Mouse (Mus musculus): ENCODE data around the gene Kif16b.

The Kif16b gene

DNA sequence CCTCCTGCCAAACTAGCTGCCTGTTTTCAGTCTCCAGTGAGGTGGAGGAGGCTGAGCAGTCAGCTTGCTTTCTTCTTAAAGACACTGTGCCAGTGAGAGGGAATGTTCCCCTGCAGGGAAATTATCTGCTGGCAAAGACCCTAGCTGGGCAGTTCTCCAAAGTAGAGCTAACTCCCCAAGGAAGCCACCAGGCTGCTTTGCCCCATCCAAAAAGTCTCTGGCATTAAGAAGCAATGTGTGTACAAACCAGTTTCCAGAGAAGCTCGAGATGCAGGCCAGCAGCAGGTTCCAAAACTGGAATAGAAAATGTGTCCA, 169.6 kb downstream of the Kif16b start:
- DNase-seq = peak; percentile 87

DNA sequence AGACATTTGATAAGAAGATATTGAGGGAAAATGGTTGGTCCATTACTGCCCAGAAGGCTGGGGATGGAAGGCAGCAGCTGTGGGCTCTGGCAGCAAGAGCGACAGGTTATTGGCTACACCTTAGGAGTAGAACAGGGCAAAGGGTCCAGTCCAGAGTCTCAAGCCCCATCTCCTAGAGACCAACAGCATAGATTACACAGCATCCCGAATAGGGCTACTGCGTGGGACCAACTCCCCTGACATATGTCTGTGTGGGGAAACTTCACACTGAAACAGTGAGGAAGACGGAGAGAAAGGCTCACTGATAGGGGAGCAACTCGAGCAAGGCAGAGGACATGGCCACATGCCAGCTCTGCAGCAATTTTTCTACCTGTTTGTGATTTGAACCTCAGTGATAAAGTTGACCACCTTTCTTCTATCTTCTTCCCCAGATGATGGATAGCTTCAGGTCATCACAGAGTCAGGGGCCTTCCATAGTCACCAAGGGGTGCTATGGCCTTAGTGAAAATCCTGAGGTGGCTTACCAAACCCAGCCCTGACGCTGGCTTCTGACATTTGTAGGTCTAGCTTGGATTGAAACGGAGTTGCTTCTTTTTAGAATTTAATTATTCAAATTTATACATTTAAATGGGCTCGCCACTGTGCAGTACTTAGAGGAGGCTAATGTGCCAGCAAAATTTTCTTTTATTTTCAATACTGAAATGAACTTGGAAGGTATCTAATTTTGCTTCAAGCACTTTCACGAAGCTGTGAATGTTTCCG, 170.1 kb downstream of the Kif16b start:
- DNase-seq = no peak

GRCm38 (mm10) chr2:142724215-142725001, 176.9 kb downstream of the Kif16b start:
- no peak for DNase-seq

DNA sequence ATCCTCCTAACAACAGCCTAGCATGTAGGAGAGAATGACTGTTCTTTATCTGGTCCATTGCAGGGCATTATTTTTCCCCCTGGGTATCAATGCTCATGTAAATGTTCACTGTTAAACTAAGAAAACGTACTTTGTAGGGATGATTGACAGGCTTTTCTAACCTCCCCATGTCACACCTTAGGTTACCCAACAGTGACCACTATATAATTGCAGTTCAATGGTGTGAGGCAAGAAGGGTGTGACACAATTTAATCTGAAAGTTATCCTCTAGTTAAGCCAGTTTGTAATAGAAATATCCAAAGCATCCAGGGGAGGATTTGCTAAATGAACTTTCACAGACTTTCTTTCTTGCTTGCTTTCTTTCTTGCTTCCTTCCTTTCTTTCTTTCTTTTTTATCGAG, 181.2 kb downstream of the Kif16b start:
- DNase-seq = no peak

DNA sequence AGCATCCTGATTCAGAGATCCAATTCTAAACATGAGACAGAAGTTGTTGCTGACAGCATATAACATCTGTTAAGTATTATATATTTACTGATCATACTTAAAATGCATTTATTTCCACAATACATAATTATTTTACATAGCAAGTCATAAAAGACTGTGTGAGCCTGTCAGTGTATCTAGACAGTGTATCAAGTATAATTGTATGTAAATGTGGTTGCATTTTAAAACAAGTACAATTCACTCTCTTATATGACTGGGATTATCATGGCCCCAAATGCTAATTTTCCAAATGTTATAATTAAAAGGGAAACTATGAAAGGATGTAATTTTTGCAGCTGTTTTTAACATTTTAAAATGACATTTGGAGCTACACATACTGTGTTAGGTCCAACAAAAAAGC, 182.3 kb downstream of the Kif16b start:
- DNase-seq = no peak

- DNase-seq = no peak
These were observed 183.7 kb downstream of the Kif16b start for GRCm38 (mm10) chr2:142717591-142717990.

DNA sequence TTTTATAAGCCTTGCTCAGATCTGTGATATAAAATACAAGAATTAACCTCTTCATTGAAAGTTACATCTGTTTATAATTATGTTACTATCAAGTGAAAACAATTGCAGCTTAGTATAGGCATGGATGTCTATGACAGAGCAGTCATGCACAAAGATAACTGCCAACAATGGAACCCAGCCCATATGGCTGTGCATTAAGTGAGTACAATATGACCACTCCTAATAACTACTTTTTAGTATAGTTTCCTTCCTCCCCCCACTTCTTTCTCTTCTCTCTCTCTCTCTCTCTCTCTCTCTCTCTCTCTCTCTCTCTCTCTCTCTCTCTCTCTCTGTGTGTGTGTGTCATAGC, 185.4 kb downstream of the Kif16b start:
- DNase-seq = no peak

- no peak for DNase-seq
These were observed 186.0 kb downstream of the Kif16b start for GRCm38 (mm10) chr2:142715186-142715911.

- DNase-seq = no peak
These were observed 188.6 kb downstream of the Kif16b start for GRCm38 (mm10) chr2:142712727-142713126.

- no peak for DNase-seq
These were observed 192.0 kb downstream of the Kif16b start for GRCm38 (mm10) chr2:142709326-142709725.

DNA sequence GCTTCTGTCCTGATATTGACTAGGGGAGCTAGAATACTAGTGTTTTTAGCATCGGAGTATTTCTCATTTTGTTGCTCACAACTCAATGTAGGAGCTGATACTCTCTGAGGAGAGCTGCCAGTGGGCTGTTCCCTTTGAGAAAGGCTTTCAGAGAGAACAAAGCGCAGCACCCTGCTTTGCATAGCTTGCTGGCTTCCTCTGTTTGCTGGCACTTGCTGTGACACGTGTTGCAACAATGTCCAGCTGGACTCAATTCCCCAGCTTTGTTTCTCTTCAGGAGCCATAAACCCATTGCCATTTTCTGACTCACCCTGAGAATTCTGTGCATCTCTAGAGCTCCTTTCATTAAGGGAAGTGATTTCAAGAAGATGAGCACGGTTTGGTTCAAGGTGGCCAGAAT, 200.6 kb downstream of the Kif16b start:
- peak; percentile 43 for DNase-seq

- DNase-seq = peak; percentile 34
These were observed 202.7 kb downstream of the Kif16b start for GRCm38 (mm10) chr2:142698650-142699049.

GRCm38 (mm10) chr2:142694936-142695331, 206.4 kb downstream of the Kif16b start:
- no peak for DNase-seq

- DNase-seq = no peak
These were observed 207.1 kb downstream of the Kif16b start for GRCm38 (mm10) chr2:142694019-142694935.

- no peak for DNase-seq
These were observed 207.9 kb downstream of the Kif16b start for GRCm38 (mm10) chr2:142693461-142693860.

- no peak for DNase-seq
These were observed 211.8 kb downstream of the Kif16b start for GRCm38 (mm10) chr2:142689496-142689895.

DNA sequence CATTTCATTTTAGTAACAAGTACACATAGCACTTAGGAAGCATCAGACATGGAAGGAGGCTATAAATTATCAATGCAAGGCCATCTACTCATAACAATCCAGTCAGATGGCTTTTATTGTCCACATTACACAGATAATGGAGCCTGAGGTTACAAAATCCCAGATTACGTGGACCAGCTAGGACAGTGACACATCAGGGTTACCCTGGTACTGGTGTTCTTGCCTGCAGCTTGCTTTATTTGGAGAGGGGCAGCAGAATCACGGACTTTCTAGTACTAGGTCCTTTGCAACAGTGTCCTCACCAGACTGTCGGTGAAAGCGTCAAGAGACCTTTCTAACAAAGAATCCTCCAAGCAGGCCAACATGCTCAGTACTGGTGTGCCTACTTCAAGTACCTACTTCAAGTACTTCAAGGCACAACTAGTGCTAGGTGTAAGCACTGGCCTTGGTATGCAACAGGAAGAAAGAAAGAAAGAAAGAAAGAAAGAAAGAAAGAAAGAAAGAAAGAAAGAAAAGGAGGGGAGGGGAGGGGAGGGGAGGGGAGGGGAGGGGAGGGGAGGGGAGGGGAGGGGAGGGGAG, 213.3 kb downstream of the Kif16b start:
- no peak for DNase-seq

DNA sequence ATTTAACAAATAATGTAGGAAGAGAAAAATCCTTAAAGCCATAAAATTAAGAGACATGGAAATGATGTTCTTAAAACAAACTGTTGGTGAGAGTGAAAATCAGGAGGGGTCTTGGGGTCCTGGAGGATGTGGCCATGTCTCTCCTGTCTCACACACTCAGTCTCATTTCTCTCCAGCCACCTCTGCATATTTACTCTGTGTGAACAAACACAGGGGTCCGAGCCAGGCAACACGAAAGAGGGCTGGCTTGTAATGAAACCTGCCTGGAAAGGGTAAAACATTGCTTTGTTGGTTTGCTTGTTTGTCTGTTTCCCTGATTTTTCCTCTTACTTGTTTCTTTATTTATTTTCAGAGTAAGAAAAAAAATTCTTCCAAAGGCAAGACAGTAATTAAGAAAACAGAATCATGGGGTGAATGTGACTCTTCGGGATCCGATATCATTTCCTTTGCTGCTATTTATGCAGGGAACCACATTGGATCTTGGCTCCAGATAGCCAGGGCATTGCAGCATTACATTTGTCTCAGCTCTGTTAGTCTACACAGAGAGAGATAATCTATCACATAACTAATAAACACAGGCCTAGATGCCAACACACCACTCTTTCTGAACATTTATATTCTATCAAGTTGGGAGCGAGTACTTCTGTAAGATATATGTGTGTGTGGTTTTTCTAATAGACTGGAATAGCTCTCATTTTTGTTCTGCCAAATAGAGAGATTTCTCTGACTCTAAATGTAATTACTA, 218.2 kb downstream of the Kif16b start:
- DNase-seq = no peak

DNA sequence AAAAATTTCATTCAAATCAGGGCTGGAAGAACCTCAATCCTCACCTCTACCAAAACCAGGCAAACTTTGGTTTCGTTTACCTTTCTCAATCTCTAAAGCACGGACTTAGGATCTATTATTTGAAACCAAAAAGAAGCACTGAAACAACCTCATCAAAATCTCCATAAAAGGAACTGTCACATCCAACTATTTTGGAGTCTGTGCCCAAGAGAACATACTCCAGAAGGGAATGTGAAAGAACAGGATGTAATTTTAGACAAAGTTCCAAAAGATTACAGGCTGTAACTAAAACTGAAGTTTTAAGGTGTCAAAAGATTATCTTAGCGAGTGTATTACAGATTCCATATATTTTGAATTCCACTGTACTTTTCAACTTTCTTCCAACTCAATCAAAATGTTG, 232.9 kb downstream of the Kif16b start:
- no peak for DNase-seq

DNA sequence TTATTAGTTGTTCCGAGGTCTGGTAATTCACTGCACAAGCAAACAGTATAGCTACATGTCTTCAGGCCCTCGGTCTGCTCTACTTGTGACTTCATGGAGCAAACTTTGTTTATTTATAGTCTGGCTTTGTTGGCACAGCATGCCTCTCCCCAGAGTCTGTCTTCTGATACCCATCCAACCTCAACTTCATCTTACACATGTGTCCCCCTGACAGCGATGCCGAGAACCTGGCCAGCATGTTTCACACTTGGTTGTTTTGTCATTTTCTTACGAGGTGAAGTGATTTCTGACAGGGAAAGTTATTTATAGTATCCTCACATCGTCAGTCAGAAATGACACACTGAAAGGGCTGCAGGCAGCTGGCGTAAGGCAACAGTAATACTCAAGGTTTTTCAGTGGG, 249.7 kb downstream of the Kif16b start:
- no peak for DNase-seq

DNA sequence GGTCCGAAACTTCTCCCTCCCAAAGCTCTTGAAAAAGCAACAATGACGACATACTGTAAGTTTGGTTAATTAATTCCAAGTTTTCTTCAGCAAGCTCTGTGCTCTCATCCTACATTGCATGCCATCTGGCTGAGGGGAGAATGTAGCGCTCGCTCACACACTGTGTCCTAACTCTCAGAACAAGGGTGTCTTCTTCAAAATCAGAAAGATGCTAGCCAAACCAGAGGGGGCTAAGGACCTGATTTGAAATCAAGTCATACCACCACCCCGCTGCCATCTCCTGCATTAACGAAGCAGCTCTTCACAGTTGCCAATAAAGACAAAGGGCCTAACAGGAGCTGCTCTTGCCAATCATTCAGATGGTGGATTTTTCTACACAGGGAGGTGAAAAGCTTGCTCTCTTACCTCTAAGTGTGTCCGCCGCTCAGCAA, 253.3 kb downstream of the Kif16b start:
- peak; percentile 80 for DNase-seq

GRCm38 (mm10) chr2:142646863-142647262, 254.5 kb downstream of the Kif16b start:
- DNase-seq = no peak

Data from right cerebral cortex, adult 18-20 months (tissue).